Mouse (Mus musculus) embryonic facial prominence, embryonic 11.5 days (tissue): Measurements from ENCODE around the gene Parp3. TPM values are rescaled to one million over a fixed set of nuclear protein-coding genes. Genes with fewer than 3 reads are reported as not detected.

Experiments used
- ATAC-seq: fragments of 200-750 bp; cut with Nextera tagmentation; replicated peaks from 2 replicates; pipeline ENCODE4 v1.8.0; 2017; ENCODE audit warnings: low read depth; ENCODE audit not compliant: insufficient number of reproducible peaks, low FRiP score, low TSS enrichment
- DNase-seq: peaks from one replicate; pipeline ENCODE4 v3.0.0-alpha.2; 2015; ENCODE audit warnings: low spot score
- H3K27ac ChIP-seq: fragments of 300-500 bp; sonication (generic); replicated peaks from 2 replicates; pipeline ENCODE4 v1.5.1; 2014; ENCODE audit warnings: mild to moderate bottlenecking, low read depth, low read length, control low read depth
- H3K27me3 ChIP-seq: fragments of 300-500 bp; sonication (generic); 2 replicates; pipeline ENCODE4 v1.6.1; 2014; ENCODE audit warnings: mild to moderate bottlenecking, low read length, moderate library complexity, mixed read lengths; ENCODE audit not compliant: control insufficient read depth, insufficient read depth
- H3K36me3 ChIP-seq: fragments of 300-500 bp; sonication (generic); replicated peaks from 2 replicates; pipeline ENCODE4 v1.6.1; 2014; ENCODE audit warnings: low read depth, mild to moderate bottlenecking, low read length, moderate library complexity, mixed read lengths; ENCODE audit not compliant: control insufficient read depth, insufficient read depth
- H3K4me1 ChIP-seq: fragments of 300-500 bp; sonication (generic); 2 replicates; pipeline ENCODE4 v1.6.1; 2014; ENCODE audit warnings: low read length, mixed read lengths; ENCODE audit not compliant: control insufficient read depth, insufficient read depth
- H3K4me2 ChIP-seq: fragments of 300-500 bp; sonication (generic); 2 replicates; pipeline ENCODE4 v1.6.1; 2014; ENCODE audit warnings: low read depth, mild to moderate bottlenecking, control low read depth, low read length, moderate library complexity
- H3K4me3 ChIP-seq: fragments of 300-500 bp; sonication (generic); 2 replicates; pipeline ENCODE4 v1.5.1; 2014; ENCODE audit warnings: low read depth, low read length, control low read depth
- H3K9ac ChIP-seq: fragments of 300-500 bp; sonication (generic); replicated peaks from 2 replicates; pipeline ENCODE4 v1.6.1; 2014; ENCODE audit warnings: mild to moderate bottlenecking, control low read depth, low read length
- H3K9me3 ChIP-seq: fragments of 300-500 bp; sonication (generic); replicated peaks from 2 replicates; pipeline ENCODE4 v1.6.1; 2016; ENCODE audit warnings: mild to moderate bottlenecking, low read length, inconsistent platforms, mixed read lengths; ENCODE audit not compliant: control insufficient read depth
- WGBS: fragments of 180-500 bp; shearing (Covaris S2); extraction: QIAGEN DNeasy Blood & Tissue Kit; methylation state at CpG from one replicate; pipeline ENCODE4 v1.1.7; 2014; 5-methylcytosine and 5-hydroxymethylcytosine counted together
- polyA plus RNA-seq: library from polyadenylated mRNA; unstranded; fragments of >200 nt; fragmentation: Nextera tagmentation; extraction: Ambion mirVana; gene quantifications from 2 replicates; pipeline ENCODE4 v1.2.1, GENCODE M21; 2014

The Parp3 gene
- polyA plus RNA-seq, 1 experiment from 2014 or later = 1.9 TPM

DNA sequence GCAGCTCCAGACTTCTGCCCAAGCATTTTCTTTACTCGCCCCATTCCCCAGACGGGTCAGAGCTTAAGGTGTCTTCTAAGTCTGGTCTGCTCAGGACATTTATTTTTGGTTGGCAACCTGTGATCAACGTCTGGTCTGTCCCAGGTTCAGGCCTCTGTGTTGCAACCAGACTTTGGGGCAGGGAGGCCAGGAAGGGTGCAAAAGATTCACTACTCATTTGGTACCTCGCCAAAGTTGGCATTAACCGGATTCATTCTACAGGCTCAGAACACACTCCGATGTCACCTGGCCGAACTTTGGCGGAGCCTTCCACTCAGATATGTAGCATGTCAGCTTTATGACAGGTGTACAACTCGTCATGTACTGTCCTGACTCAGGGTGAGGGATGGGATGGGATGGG lies 28.8 kb downstream of the Parp3 start:
- peak overlapping the region; percentile 72 for H3K4me2 ChIP-seq
- no peak for DNase-seq
- no peak overlapping the region; the same call in 1 of the 2 replicates for H3K4me3 ChIP-seq
- 41% methylated on average over 9 of the region's 9 CpGs for WGBS
- no peaks in the 10 kb centered on the region for H3K9me3 ChIP-seq
- H3K36me3 ChIP-seq = no peaks in the 10 kb centered on the region
- no peak; the same call in 1 of the 2 replicates for ATAC-seq
- H3K27ac ChIP-seq = no peak overlapping the region
- H3K4me1 ChIP-seq = peaks cover 12% of the 10 kb centered on the region
- 0 out of 2 replicates have a peak overlapping the region, but pooled peaks have one; percentile 15 for H3K9ac ChIP-seq
- H3K27me3 ChIP-seq = no peaks in the 10 kb centered on the region

DNA sequence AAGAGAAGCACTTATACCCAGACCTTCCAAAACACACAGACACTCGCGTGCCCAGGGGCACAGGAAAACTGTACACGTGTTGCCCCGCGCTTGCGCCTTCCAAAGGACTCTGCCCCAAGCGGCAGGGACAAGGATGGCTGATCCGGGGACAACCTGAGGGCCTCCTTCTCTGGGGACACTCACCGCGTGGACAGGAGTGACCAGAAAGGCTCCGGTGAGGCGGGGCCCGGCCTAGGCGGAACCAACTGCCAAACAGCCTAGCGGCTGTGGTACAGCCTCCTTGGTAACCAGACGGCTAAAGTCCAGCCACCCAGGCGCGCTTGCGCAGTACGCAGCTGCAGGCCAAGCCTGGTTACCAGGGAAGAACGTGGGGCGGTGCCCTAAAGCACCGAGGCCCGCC lies 29.4 kb downstream of the Parp3 start, which contains the start of the genes Abhd14b and Abhd14a:
Abhd14b (plus strand) TSS at position 112 of the 400 bp plus-strand sequence.
Abhd14a (minus strand) TSS at position 331 of the 400 bp plus-strand sequence.
- DNase-seq (peak; percentile 94), ATAC-seq (peak; percentile 62)
- H3K36me3 ChIP-seq = no peaks in the 10 kb centered on the region
- under 1% methylated on average over 24 of the region's 24 CpGs for WGBS
- H3K9ac ChIP-seq = peak within 1 kb of the TSS; percentile 71
- H3K9me3 ChIP-seq = no peaks in the 10 kb centered on the region
- peak within 1 kb of the TSS; percentile 44 for H3K4me3 ChIP-seq
- H3K27me3 ChIP-seq = no peaks in the 10 kb centered on the region
- H3K4me1 ChIP-seq = peaks cover 12% of the 10 kb centered on the region
- H3K27ac ChIP-seq = 0 out of 2 replicates have a peak within 1 kb of the TSS, but pooled peaks have one; percentile 15
- peak within 1 kb of the TSS; percentile 83 for H3K4me2 ChIP-seq

DNA sequence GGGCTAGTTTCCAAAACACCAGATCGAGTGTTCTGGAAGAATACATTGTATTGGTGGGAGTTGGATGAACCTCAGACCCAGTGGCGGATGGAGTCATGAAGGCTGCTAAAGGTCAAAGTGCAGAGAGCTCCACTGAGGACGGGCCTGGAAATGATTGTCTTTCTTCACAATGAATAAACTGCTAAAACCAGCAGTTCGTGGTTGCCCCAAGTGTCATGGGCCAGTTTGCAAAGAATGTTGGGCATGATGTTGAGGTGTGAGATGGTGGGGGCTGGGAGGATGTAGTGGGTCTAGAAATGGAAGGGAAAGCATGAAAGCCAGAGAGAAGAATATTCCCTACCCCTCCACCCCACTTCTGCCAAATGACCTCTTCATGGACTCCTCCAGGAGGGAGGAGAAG lies 31.9 kb downstream of the Parp3 start:
- WGBS = 63% methylated on average over 4 of the region's 4 CpGs
- Histone ChIP-seq H3K9me3 (no peaks in the 10 kb centered on the region), H3K27ac (no peak overlapping the region), H3K4me3 (no peak overlapping the region), H3K27me3 (no peaks in the 10 kb centered on the region), H3K36me3 (no peaks in the 10 kb centered on the region), H3K4me1 (peaks cover 9% of the 10 kb centered on the region), H3K9ac (no peak overlapping the region), H3K4me2 (no peak overlapping the region)
- DNase-seq (no peak), ATAC-seq (no peak)

DNA sequence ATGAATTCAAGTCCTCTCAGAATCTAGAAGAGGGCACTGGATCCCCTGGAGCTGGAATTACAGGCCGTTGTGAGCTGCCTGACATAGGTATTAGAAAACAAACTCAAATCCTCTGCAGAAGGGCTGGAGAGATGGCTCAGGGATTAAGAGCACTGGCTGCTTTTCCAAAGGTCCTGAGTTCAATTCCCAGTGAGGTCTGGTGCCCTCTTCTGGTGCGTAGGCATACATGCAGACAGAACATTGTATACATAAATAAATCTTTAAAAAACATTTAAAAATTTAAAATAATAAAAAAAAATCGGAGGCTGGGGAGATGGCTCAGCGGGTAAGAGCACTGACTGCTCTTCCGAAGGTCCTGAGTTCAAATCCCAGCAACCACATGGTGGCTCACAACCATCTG lies 34.1 kb downstream of the Parp3 start:
- Histone ChIP-seq H3K9me3 (no peaks in the 10 kb centered on the region), H3K4me3 (no peak overlapping the region), H3K4me2 (no peak overlapping the region), H3K27me3 (no peaks in the 10 kb centered on the region), H3K9ac (no peak overlapping the region), H3K4me1 (peaks cover 7% of the 10 kb centered on the region), H3K36me3 (no peaks in the 10 kb centered on the region), H3K27ac (no peak overlapping the region)
- 77% methylated on average over 5 of the region's 5 CpGs for WGBS
- ATAC-seq (no peak), DNase-seq (no peak)

DNA sequence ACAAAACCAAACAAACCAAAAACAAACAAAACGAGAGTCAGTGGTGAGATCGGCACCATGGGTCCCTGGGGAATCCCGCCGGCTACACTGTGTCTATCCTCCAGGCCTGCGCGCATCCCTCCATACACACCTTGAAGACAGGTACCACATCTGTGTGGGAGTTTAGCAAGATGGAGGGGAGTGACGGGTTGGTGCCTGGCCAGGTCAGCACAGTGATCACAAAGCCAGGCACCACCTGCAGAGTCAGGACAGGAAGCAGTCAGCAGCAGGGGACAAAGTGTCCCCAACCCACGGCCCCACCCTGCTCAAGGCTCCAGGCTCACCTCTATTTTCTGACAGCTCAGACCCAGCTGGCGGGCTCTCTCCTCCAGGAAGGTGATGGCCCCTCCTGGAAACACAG lies 40.2 kb downstream of the Parp3 start:
- DNase-seq (no peak), ATAC-seq (no peak)
- Histone ChIP-seq H3K4me1 (peaks cover 4% of the 10 kb centered on the region; the same call in 1 of the 2 replicates), H3K4me3 (no peak overlapping the region), H3K4me2 (no peak overlapping the region), H3K36me3 (peaks cover 10% of the 10 kb centered on the region), H3K9me3 (no peaks in the 10 kb centered on the region), H3K9ac (no peak overlapping the region), H3K27ac (no peak overlapping the region), H3K27me3 (no peaks in the 10 kb centered on the region)
- 85% methylated on average over 9 of the region's 9 CpGs for WGBS

GRCm38 (mm10) chr9:106433389-106433788 lies 43.4 kb downstream of the Parp3 start:
- Histone ChIP-seq H3K4me2 (no peak overlapping the region), H3K9ac (no peak overlapping the region), H3K36me3 (peaks cover 10% of the 10 kb centered on the region), H3K27ac (no peak overlapping the region), H3K4me1 (no peaks in the 10 kb centered on the region), H3K27me3 (no peaks in the 10 kb centered on the region), H3K9me3 (no peaks in the 10 kb centered on the region), H3K4me3 (no peak overlapping the region)
- ATAC-seq (no peak), DNase-seq (no peak)
- 73% methylated on average over 7 of the region's 7 CpGs for WGBS

DNA sequence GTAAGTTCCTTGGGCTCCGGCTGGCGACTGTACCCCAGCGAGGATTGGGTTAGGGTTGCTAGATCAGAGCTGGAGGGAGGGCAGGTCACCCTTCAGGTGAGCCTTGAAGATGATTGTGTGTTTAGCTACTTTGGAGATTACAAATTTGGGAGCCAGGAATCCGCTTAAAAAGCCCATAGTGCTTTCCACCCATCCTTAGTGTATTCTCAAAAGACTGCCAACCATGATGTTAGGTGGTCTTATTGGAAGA lies 46.8 kb downstream of the Parp3 start:
- no peaks in the 10 kb centered on the region for H3K4me1 ChIP-seq
- DNase-seq = no peak
- H3K27me3 ChIP-seq = no peaks in the 10 kb centered on the region
- H3K4me2 ChIP-seq = peak overlapping the region; percentile 57
- no peaks in the 10 kb centered on the region for H3K9me3 ChIP-seq
- WGBS = 0% methylated on average over 4 of the region's 4 CpGs
- H3K36me3 ChIP-seq = peaks cover 10% of the 10 kb centered on the region
- peak overlapping the region; percentile 93 for H3K4me3 ChIP-seq
- ATAC-seq = no peak
- peak overlapping the region; percentile 93 for H3K9ac ChIP-seq
- H3K27ac ChIP-seq = peak overlapping the region; percentile 91

DNA sequence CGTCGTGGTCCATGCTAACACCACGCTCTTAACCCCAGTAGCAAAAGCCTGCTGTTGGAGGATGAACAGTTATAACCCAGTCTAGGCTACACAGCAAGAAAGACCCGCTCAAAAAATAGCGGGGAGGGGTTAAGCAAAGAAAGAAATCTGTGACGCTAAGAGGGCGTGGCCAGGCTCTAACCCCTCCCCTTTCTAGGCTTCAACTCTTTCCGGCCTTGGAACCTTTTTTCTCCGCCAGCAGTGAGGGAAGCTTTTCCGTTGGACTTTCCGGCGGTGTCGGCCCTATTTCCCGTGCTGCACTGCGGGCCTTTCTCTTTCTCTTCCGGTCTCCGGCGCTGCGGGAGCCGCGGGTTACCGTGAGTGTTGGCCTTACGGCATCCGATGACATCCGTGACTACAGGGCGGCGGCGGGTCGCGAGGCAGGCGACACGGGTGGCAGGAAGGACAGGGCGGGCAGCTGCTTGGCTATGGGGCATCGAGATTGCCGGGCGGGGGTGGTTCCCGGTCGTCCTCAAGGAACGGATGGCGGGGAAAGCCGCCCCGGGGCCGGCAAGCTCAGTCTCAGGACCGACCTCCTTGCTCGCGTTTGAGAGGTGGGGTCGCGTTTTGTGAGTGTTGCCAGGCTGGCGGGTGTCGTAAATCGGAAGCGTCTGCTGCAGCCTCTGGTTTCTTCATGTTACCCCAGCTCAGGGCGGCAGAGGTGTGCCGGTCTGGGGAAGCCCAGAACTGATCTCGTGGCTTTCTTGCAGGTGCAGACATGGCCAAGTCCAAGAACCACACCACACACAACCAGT lies 47.3 kb downstream of the Parp3 start, which contains the start of gene Rpl29:
Rpl29 (plus strand) TSS at position 234 of the 794 bp plus-strand sequence.
- DNase-seq = peak; percentile 99
- Histone ChIP-seq H3K4me3 (peak within 1 kb of the TSS; percentile 93), H3K27ac (peak within 1 kb of the TSS; percentile 91), H3K9ac (peak within 1 kb of the TSS; percentile 93), H3K4me2 (peak within 1 kb of the TSS; percentile 70), H3K36me3 (peaks cover 10% of the 10 kb centered on the region), H3K4me1 (no peaks in the 10 kb centered on the region), H3K9me3 (no peaks in the 10 kb centered on the region), H3K27me3 (no peaks in the 10 kb centered on the region)
- WGBS = under 1% methylated on average over 55 of the region's 55 CpGs
- peak; percentile 90 for ATAC-seq
